Mouse (Mus musculus): ENCODE results near the gene Vax2. TPM values are rescaled to one million over a fixed set of nuclear protein-coding genes. Genes with fewer than 3 reads are reported as not detected.

Gene Vax2
- polyA plus RNA-seq, 1 experiment from 2014 or later, result not detected

GRCm38 (mm10) chr6:83743212-83743611 lies 32.1 kb downstream of the Vax2 start:
- H3K36me3 ChIP-seq (ENCODE audit: control insufficient read depth, insufficient read depth, low read length), result no peaks in the 10 kb centered on the region
- H3K9me3 ChIP-seq (replicated peaks; ENCODE audit: control insufficient read depth, low read length), result no peaks in the 10 kb centered on the region
- 64% methylated on average over 5 of the region's 5 CpGs for WGBS
- H3K9ac ChIP-seq (ENCODE audit: low read length), result no peak overlapping the region
- no peak for DNase-seq (ENCODE audit: low spot score)
- H3K27ac ChIP-seq (ENCODE audit: low read depth, low read length), result no peak overlapping the region
- no peak overlapping the region for H3K4me3 ChIP-seq (ENCODE audit: low read depth, low read length)
- no peak overlapping the region for H3K4me2 ChIP-seq (ENCODE audit: low read length)
- no peaks in the 10 kb centered on the region for H3K27me3 ChIP-seq (replicated peaks; ENCODE audit: control insufficient read depth, insufficient read depth, low read length)
- no peaks in the 10 kb centered on the region for H3K4me1 ChIP-seq (ENCODE audit: control insufficient read depth, insufficient read depth, low read length)
- ATAC-seq, result no peak

DNA sequence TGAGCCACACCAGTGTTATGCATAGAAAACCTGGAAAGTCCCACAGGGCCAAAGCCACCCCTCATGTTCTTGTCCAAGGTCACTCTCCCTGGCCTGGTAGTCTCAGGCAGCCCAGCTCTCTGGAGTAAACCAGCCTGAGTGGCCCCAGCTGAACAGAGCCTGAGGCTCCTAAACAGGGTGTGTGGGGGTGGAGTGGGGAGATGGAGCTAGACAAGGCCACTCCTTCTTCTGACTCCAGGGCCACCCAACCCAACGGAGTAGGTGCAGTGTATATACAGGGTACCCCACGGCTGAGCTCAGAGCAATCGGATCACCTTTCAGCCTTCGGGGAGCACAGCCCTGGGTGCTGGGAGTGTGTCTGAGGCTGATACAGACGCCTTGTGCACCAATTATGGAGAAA lies 33.1 kb downstream of the Vax2 start:
- ATAC-seq (no peak), DNase-seq (ENCODE audit: low spot score) (no peak)
- Histone ChIP-seq H3K27ac (ENCODE audit: low read depth, low read length) (no peak overlapping the region), H3K4me2 (ENCODE audit: low read length) (no peak overlapping the region), H3K27me3 (replicated peaks; ENCODE audit: control insufficient read depth, insufficient read depth, low read length) (no peaks in the 10 kb centered on the region), H3K9me3 (replicated peaks; ENCODE audit: control insufficient read depth, low read length) (no peaks in the 10 kb centered on the region), H3K4me1 (ENCODE audit: control insufficient read depth, insufficient read depth, low read length) (no peaks in the 10 kb centered on the region), H3K9ac (ENCODE audit: low read length) (no peak overlapping the region), H3K4me3 (ENCODE audit: low read depth, low read length) (no peak overlapping the region), H3K36me3 (ENCODE audit: control insufficient read depth, insufficient read depth, low read length) (no peaks in the 10 kb centered on the region)
- WGBS, result 69% methylated on average over 5 of the region's 5 CpGs

DNA sequence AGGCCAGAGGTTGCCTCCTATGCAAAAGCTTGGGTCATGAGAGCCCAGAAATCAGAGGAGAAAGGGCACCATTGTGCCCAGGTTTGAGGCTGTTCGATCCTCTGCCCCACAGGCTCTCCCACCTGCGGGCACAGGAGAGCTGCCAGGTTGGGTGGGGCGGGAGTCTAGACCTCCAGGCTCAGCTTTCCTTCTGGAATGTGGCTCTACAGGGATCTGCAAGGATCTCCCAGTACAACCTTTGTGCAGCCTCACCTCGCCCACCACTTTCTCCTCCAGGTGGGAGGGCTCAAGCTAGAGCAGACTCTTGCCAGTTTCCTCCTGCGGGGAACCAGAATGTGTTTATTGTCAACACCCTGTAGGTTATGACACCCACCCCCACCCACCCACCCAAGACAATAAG lies 33.5 kb downstream of the Vax2 start:
- no peaks in the 10 kb centered on the region for H3K9me3 ChIP-seq (replicated peaks; ENCODE audit: control insufficient read depth, low read length)
- no peaks in the 10 kb centered on the region for H3K27me3 ChIP-seq (replicated peaks; ENCODE audit: control insufficient read depth, insufficient read depth, low read length)
- ATAC-seq, result no peak
- H3K4me2 ChIP-seq (ENCODE audit: low read length), result no peak overlapping the region
- no peak overlapping the region for H3K27ac ChIP-seq (ENCODE audit: low read depth, low read length)
- no peak overlapping the region for H3K9ac ChIP-seq (ENCODE audit: low read length)
- no peaks in the 10 kb centered on the region for H3K4me1 ChIP-seq (ENCODE audit: control insufficient read depth, insufficient read depth, low read length)
- H3K36me3 ChIP-seq (ENCODE audit: control insufficient read depth, insufficient read depth, low read length), result no peaks in the 10 kb centered on the region
- no peak overlapping the region for H3K4me3 ChIP-seq (ENCODE audit: low read depth, low read length)
- DNase-seq (ENCODE audit: low spot score), result no peak
- WGBS, result 66% methylated on average over 5 of the region's 5 CpGs

DNA sequence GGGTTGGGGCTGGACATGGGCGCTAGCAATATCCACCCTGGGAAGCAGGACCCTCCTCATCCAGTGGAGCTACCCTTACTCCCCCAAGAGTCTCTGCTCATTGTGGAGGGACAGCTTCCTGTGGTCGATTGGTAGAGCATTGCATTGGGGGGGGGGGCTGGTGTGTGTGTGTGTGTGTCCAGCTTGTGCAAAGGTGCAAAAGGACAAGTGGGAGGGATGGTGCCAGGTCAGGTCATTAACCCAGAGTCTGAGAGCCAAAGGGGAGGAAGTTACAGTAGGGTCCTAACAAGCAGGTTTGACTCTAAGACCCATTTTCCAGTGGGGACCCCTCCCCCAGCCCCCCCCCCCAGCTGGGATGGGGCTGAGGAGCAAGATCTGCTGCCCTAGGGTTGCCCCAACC lies 34.4 kb downstream of the Vax2 start:
- H3K9ac ChIP-seq (ENCODE audit: low read length), result no peak overlapping the region
- no peak overlapping the region for H3K4me3 ChIP-seq (ENCODE audit: low read depth, low read length)
- no peak for ATAC-seq
- H3K36me3 ChIP-seq (ENCODE audit: control insufficient read depth, insufficient read depth, low read length), result no peaks in the 10 kb centered on the region
- no peak for DNase-seq (ENCODE audit: low spot score)
- no peaks in the 10 kb centered on the region for H3K9me3 ChIP-seq (replicated peaks; ENCODE audit: control insufficient read depth, low read length)
- H3K4me2 ChIP-seq (ENCODE audit: low read length), result no peak overlapping the region
- WGBS, result 57% methylated on average over 2 of the region's 2 CpGs
- no peaks in the 10 kb centered on the region for H3K4me1 ChIP-seq (ENCODE audit: control insufficient read depth, insufficient read depth, low read length)
- no peak overlapping the region for H3K27ac ChIP-seq (ENCODE audit: low read depth, low read length)
- H3K27me3 ChIP-seq (replicated peaks; ENCODE audit: control insufficient read depth, insufficient read depth, low read length), result no peaks in the 10 kb centered on the region

DNA sequence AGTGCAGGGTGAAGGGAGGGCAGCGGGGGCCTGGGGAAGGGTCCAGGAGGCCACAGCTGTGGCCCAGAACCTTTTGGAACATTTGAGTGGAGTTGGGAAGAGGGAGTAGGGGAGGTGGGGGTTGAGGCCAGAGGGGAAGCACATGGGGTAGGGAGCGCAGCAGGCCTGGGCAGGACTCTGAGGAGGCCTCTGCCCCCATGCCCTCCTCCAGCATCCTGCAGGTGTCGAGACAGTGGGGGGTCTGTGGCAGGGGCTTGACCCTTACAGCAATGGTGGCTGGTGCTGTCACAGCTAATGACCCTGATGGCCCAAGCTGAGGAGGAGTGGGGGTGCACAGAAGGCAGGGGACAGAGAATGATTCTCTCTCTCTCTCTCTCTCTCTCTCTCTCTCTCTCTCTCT lies 38.2 kb downstream of the Vax2 start:
- peaks cover 4% of the 10 kb centered on the region; the same call in 1 of the 2 replicates for H3K27me3 ChIP-seq (replicated peaks; ENCODE audit: control insufficient read depth, insufficient read depth, low read length)
- WGBS, result 31% methylated on average over 3 of the region's 3 CpGs
- DNase-seq (ENCODE audit: low spot score) (no peak), ATAC-seq (no peak)
- no peaks in the 10 kb centered on the region for H3K4me1 ChIP-seq (ENCODE audit: control insufficient read depth, insufficient read depth, low read length)
- H3K36me3 ChIP-seq (ENCODE audit: control insufficient read depth, insufficient read depth, low read length), result no peaks in the 10 kb centered on the region
- H3K9ac ChIP-seq (ENCODE audit: low read length), result no peak overlapping the region
- no peaks in the 10 kb centered on the region for H3K9me3 ChIP-seq (replicated peaks; ENCODE audit: control insufficient read depth, low read length)
- no peak overlapping the region for H3K27ac ChIP-seq (ENCODE audit: low read depth, low read length)
- no peak overlapping the region for H3K4me3 ChIP-seq (ENCODE audit: low read depth, low read length)
- no peak overlapping the region for H3K4me2 ChIP-seq (ENCODE audit: low read length)

DNA sequence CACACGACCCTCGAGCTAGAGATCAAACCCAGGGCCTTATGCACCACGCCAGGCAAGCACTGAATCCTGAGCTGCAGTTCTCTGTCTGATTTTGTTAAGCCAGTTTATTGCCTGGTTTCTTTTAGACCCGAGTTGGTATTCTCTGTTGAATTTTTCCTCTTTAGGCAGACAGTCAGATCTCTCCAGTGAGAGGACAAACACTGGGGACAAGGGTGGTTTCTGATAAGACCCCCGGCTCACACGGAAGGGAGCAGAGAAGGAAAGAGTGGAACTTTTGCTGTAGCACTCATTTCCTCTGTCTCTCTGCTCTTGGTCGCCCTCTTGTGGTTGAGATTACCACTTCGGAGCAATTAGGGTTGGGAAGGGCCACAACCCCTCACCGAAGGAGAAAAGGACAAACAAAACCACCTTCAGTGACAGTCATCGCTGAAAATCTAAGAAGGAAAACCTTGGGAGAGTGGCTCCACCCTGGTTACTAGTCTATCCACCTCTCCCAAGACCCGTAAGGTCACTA lies 39.2 kb downstream of the Vax2 start:
- Histone ChIP-seq H3K27me3 (replicated peaks; ENCODE audit: control insufficient read depth, insufficient read depth, low read length) (peaks cover 4% of the 10 kb centered on the region; the same call in 1 of the 2 replicates), H3K4me3 (ENCODE audit: low read depth, low read length) (no peak overlapping the region), H3K36me3 (ENCODE audit: control insufficient read depth, insufficient read depth, low read length) (no peaks in the 10 kb centered on the region), H3K9me3 (replicated peaks; ENCODE audit: control insufficient read depth, low read length) (no peaks in the 10 kb centered on the region), H3K9ac (ENCODE audit: low read length) (no peak overlapping the region), H3K4me1 (ENCODE audit: control insufficient read depth, insufficient read depth, low read length) (no peaks in the 10 kb centered on the region), H3K4me2 (ENCODE audit: low read length) (no peak overlapping the region), H3K27ac (ENCODE audit: low read depth, low read length) (no peak overlapping the region)
- WGBS, result 11% methylated on average over 11 of the region's 11 CpGs
- peak; percentile 66 for DNase-seq (ENCODE audit: low spot score)
- peak; percentile 46; the same call in 1 of the 2 replicates for ATAC-seq

GRCm38 (mm10) chr6:83756051-83756450 lies 45.0 kb downstream of the Vax2 start:
- peaks cover 39% of the 10 kb centered on the region for H3K27me3 ChIP-seq (replicated peaks; ENCODE audit: control insufficient read depth, insufficient read depth, low read length)
- ATAC-seq, result no peak
- WGBS, result 74% methylated on average over 9 of the region's 9 CpGs

GRCm38 (mm10) chr6:83762344-83762743 lies 51.3 kb downstream of the Vax2 start, which contains the start of gene Ankrd53:
TSS of gene Ankrd53 (plus strand) at chr6:83762644.
- Histone ChIP-seq H3K4me1 (ENCODE audit: control insufficient read depth, insufficient read depth, low read length) (peaks cover 5% of the 10 kb centered on the region; the same call in 1 of the 2 replicates), H3K4me2 (ENCODE audit: low read length) (peak within 1 kb of the TSS; percentile 49), H3K9ac (ENCODE audit: low read length) (peak within 1 kb of the TSS; percentile 22; the same call in 1 of the 2 replicates), H3K36me3 (ENCODE audit: control insufficient read depth, insufficient read depth, low read length) (no peaks in the 10 kb centered on the region), H3K27ac (ENCODE audit: low read depth, low read length) (no peak within 1 kb of the TSS), H3K27me3 (replicated peaks; ENCODE audit: control insufficient read depth, insufficient read depth, low read length) (peaks cover 54% of the 10 kb centered on the region), H3K4me3 (ENCODE audit: low read depth, low read length) (peak within 1 kb of the TSS; percentile 16), H3K9me3 (replicated peaks; ENCODE audit: control insufficient read depth, low read length) (no peaks in the 10 kb centered on the region)
- no peak for DNase-seq (ENCODE audit: low spot score)
- ATAC-seq, result no peak
- WGBS, result 24% methylated on average over 6 of the region's 6 CpGs

More at GRCm38 (mm10) chr6:83756051-83756450, 45.0 kb downstream of the Vax2 start:
- H3K9me3 ChIP-seq (replicated peaks; ENCODE audit: control insufficient read depth, low read length), result no peaks in the 10 kb centered on the region
- no peak for DNase-seq (ENCODE audit: low spot score)
- H3K36me3 ChIP-seq (ENCODE audit: control insufficient read depth, insufficient read depth, low read length), result no peaks in the 10 kb centered on the region
- H3K4me1 ChIP-seq (ENCODE audit: control insufficient read depth, insufficient read depth, low read length), result no peaks in the 10 kb centered on the region
- no peak overlapping the region for H3K4me2 ChIP-seq (ENCODE audit: low read length)
- H3K9ac ChIP-seq (ENCODE audit: low read length), result no peak overlapping the region
- H3K27ac ChIP-seq (ENCODE audit: low read depth, low read length), result no peak overlapping the region
- H3K4me3 ChIP-seq (ENCODE audit: low read depth, low read length), result no peak overlapping the region

- peaks cover 48% of the 10 kb centered on the region for H3K27me3 ChIP-seq (replicated peaks; ENCODE audit: control insufficient read depth, insufficient read depth, low read length)
Measured at GRCm38 (mm10) chr6:83762880-83763431, 51.9 kb downstream of the Vax2 start.

More at GRCm38 (mm10) chr6:83762880-83763431, 51.9 kb downstream of the Vax2 start:
- no peaks in the 10 kb centered on the region for H3K36me3 ChIP-seq (ENCODE audit: control insufficient read depth, insufficient read depth, low read length)
- peak overlapping the region; percentile 49 for H3K4me2 ChIP-seq (ENCODE audit: low read length)
- H3K4me1 ChIP-seq (ENCODE audit: control insufficient read depth, insufficient read depth, low read length), result peaks cover 5% of the 10 kb centered on the region; the same call in 1 of the 2 replicates
- H3K9ac ChIP-seq (ENCODE audit: low read length), result peak overlapping the region; percentile 22; the same call in 1 of the 2 replicates
- peak; percentile 23 for DNase-seq (ENCODE audit: low spot score)
- ATAC-seq, result peak; percentile 32
- H3K9me3 ChIP-seq (replicated peaks; ENCODE audit: control insufficient read depth, low read length), result no peaks in the 10 kb centered on the region
- 2% methylated on average over 35 of the region's 35 CpGs for WGBS
- peak overlapping the region; percentile 16 for H3K4me3 ChIP-seq (ENCODE audit: low read depth, low read length)
- H3K27ac ChIP-seq (ENCODE audit: low read depth, low read length), result no peak overlapping the region
